Mouse (Mus musculus): ENCODE data around the gene Car11. TPM values are rescaled to one million over a fixed set of nuclear protein-coding genes. Genes with fewer than 3 reads are reported as not detected.
A peak's percentile ranks its signal among the peaks of the same experiment; 100 is the strongest.

Gene Car11
- total RNA-seq, 2 experiments from 2014 or later = 209 to 228 TPM

GRCm38 (mm10) chr7:45707375-45707967, 7.8 kb downstream of the Car11 start:
- peak; percentile 95 to 96 for DNase-seq (ENCODE audit: low spot score in 2 of 2)

GRCm38 (mm10) chr7:45708221-45708761, 8.6 kb downstream of the Car11 start:
- DNase-seq (ENCODE audit: low spot score in 2 of 2) = no peak
- intact Hi-C loops (cut with DNase I) = no loop called here

More at GRCm38 (mm10) chr7:45707375-45707967, 7.8 kb downstream of the Car11 start:
- intact Hi-C loops (cut with DNase I) = no loop called here

- intact Hi-C loops (cut with DNase I) = no loop called here
- no peak for DNase-seq (ENCODE audit: low spot score in 2 of 2)
Observed at GRCm38 (mm10) chr7:45709036-45709435, 9.4 kb downstream of the Car11 start.

- DNase-seq (ENCODE audit: low spot score in 2 of 2) = no peak
- intact Hi-C loops (cut with DNase I) = no loop called here
Observed at GRCm38 (mm10) chr7:45709677-45710355, 10.2 kb downstream of the Car11 start.

GRCm38 (mm10) chr7:45710477-45711191, 11.0 kb downstream of the Car11 start:
- peak; percentile 39 to 53 for DNase-seq (ENCODE audit: low spot score in 2 of 2)

GRCm38 (mm10) chr7:45711316-45712021, 11.8 kb downstream of the Car11 start:
- DNase-seq (ENCODE audit: low spot score in 2 of 2) = no peak
- intact Hi-C loops (cut with DNase I) = no loop called here

More at GRCm38 (mm10) chr7:45710477-45711191, 11.0 kb downstream of the Car11 start:
- intact Hi-C loops (cut with DNase I) = no loop called here

GRCm38 (mm10) chr7:45712022-45712757, 12.5 kb downstream of the Car11 start:
- DNase-seq (ENCODE audit: low spot score in 2 of 2) = no peak
- intact Hi-C loops (cut with DNase I) = no loop called here

- intact Hi-C loops (cut with DNase I) = no loop called here
- no peak for DNase-seq (ENCODE audit: low spot score in 2 of 2)
Observed at GRCm38 (mm10) chr7:45713396-45713795, 13.8 kb downstream of the Car11 start.

GRCm38 (mm10) chr7:45713881-45714520, 14.4 kb downstream of the Car11 start:
- intact Hi-C loops (cut with DNase I) = no loop called here
- DNase-seq (ENCODE audit: low spot score in 2 of 2) = no peak

- intact Hi-C loops (cut with DNase I) = no loop called here
- DNase-seq (ENCODE audit: low spot score in 2 of 2) = no peak
Observed at GRCm38 (mm10) chr7:45714630-45715089, 15.0 kb downstream of the Car11 start.

- intact Hi-C loops (cut with DNase I) = no loop called here
Observed at GRCm38 (mm10) chr7:45715090-45715708, 15.6 kb downstream of the Car11 start, which contains the start of gene Rpl18. Rpl18 (plus strand) TSS chr7:45715457.

GRCm38 (mm10) chr7:45715741-45716459, 16.3 kb downstream of the Car11 start:
- intact Hi-C loops (cut with DNase I) = no loop called here
- DNase-seq (ENCODE audit: low spot score in 2 of 2) = no peak

More at GRCm38 (mm10) chr7:45715090-45715708, 15.6 kb downstream of the Car11 start, which contains the start of gene Rpl18:
- peak; percentile 98 for DNase-seq (ENCODE audit: low spot score in 2 of 2)

GRCm38 (mm10) chr7:45716460-45716857, 16.8 kb downstream of the Car11 start:
- intact Hi-C loops (cut with DNase I) = no loop called here
- no peak for DNase-seq (ENCODE audit: low spot score in 2 of 2)

- intact Hi-C loops (cut with DNase I) = no loop called here
- no peak for DNase-seq (ENCODE audit: low spot score in 2 of 2)
Observed at GRCm38 (mm10) chr7:45716952-45717917, 17.6 kb downstream of the Car11 start.

GRCm38 (mm10) chr7:45717918-45718297, 18.3 kb downstream of the Car11 start, which contains the start of gene Sphk2:
Sphk2 (minus strand) TSS chr7:45718002.
- intact Hi-C loops (cut with DNase I) = no loop called here
- DNase-seq (ENCODE audit: low spot score in 2 of 2) = peak; percentile 98 to 100

GRCm38 (mm10) chr7:45718331-45718730, 18.7 kb downstream of the Car11 start:
- intact Hi-C loops (cut with DNase I) = no loop called here
- DNase-seq (ENCODE audit: low spot score in 2 of 2) = no peak
